Mouse (Mus musculus) heart, embryonic 16.5 days (tissue): Measurements from ENCODE around the gene Lrrc8b. TPM values are rescaled to one million over a fixed set of nuclear protein-coding genes. Genes with fewer than 3 reads are reported as not detected.

Source experiments
- ATAC-seq: fragments of 200-750 bp; cut with Nextera tagmentation; replicated peaks from 2 replicates; pipeline ENCODE4 v1.8.0; 2017; ENCODE audit warnings: moderate number of reproducible peaks; ENCODE audit not compliant: insufficient read depth, low FRiP score; ENCODE audit errors: extremely low read depth
- H3K27ac ChIP-seq: fragments of 300-500 bp; sonication (generic); 2 replicates; pipeline ENCODE4 v1.5.1; 2014; ENCODE audit warnings: mild to moderate bottlenecking, low read length, control low read depth, moderate library complexity
- H3K27me3 ChIP-seq: fragments of 300-500 bp; sonication (generic); 2 replicates; pipeline ENCODE4 v1.6.1; 2014; ENCODE audit warnings: low read length, mixed read lengths; ENCODE audit not compliant: control insufficient read depth, insufficient read depth
- H3K36me3 ChIP-seq: fragments of 300-500 bp; sonication (generic); 2 replicates; pipeline ENCODE4 v1.6.1; 2014; ENCODE audit not compliant: control insufficient read depth, insufficient read depth
- H3K4me1 ChIP-seq: fragments of 300-500 bp; sonication (generic); 2 replicates; pipeline ENCODE4 v1.6.1; 2014; ENCODE audit warnings: low read length, mixed read lengths; ENCODE audit not compliant: control insufficient read depth, insufficient read depth
- H3K4me2 ChIP-seq: fragments of 300-500 bp; sonication (generic); 2 replicates; pipeline ENCODE4 v1.6.1; 2014; ENCODE audit warnings: low read depth, mild to moderate bottlenecking, control low read depth, low read length
- H3K4me3 ChIP-seq: fragments of 300-500 bp; sonication (generic); 2 replicates; pipeline ENCODE4 v1.5.1; 2014; ENCODE audit warnings: mild to moderate bottlenecking, control low read depth, low read length
- H3K9ac ChIP-seq: fragments of 300-500 bp; sonication (generic); 2 replicates; pipeline ENCODE4 v1.6.1; 2014; ENCODE audit warnings: low read length, control low read depth
- H3K9me3 ChIP-seq: fragments of 300-500 bp; sonication (generic); replicated peaks from 2 replicates; pipeline ENCODE4 v1.6.1; 2016; ENCODE audit warnings: low read length; ENCODE audit not compliant: control insufficient read depth
- WGBS: fragments of 180-500 bp; shearing (Covaris S2); extraction: QIAGEN DNeasy Blood & Tissue Kit; methylation state at CpG from one replicate; pipeline ENCODE4 v1.1.7; 2014; 5-methylcytosine and 5-hydroxymethylcytosine counted together
- polyA plus RNA-seq: library from polyadenylated mRNA; unstranded; fragments of >200 nt; fragmentation: Nextera tagmentation; extraction: Ambion mirVana; gene quantifications from 2 replicates; pipeline ENCODE4 v1.2.1, GENCODE M21; 2015

The Lrrc8b gene
- polyA plus RNA-seq, 1 experiment from 2014 or later, result 3.2 TPM

GRCm38 (mm10) chr5:105415951-105416675 lies 538 bp downstream of the Lrrc8b start:
- peak overlapping the region; percentile 69 for H3K27ac ChIP-seq
- peaks cover 6% of the 10 kb centered on the region; the same call in 1 of the 2 replicates for H3K4me1 ChIP-seq
- H3K9ac ChIP-seq, result peak overlapping the region; percentile 97
- WGBS, result 7% methylated on average over 22 of the region's 36 CpGs
- peak overlapping the region; percentile 92 for H3K4me3 ChIP-seq
- H3K9me3 ChIP-seq, result no peaks in the 10 kb centered on the region
- no peaks in the 10 kb centered on the region for H3K27me3 ChIP-seq
- peak; percentile 32; the same call in 1 of the 2 replicates for ATAC-seq
- no peaks in the 10 kb centered on the region for H3K36me3 ChIP-seq
- H3K4me2 ChIP-seq, result peak overlapping the region; percentile 99

- peaks cover 6% of the 10 kb centered on the region; the same call in 1 of the 2 replicates for H3K4me1 ChIP-seq
- WGBS, result 68% methylated on average over 8 of the region's 8 CpGs
- no peak overlapping the region for H3K27ac ChIP-seq
- H3K27me3 ChIP-seq, result no peaks in the 10 kb centered on the region
- H3K9me3 ChIP-seq, result no peaks in the 10 kb centered on the region
- no peak overlapping the region for H3K4me2 ChIP-seq
- ATAC-seq, result no peak
- H3K4me3 ChIP-seq, result no peak overlapping the region
- no peak overlapping the region for H3K9ac ChIP-seq
- no peaks in the 10 kb centered on the region for H3K36me3 ChIP-seq
Measured at GRCm38 (mm10) chr5:105417217-105417616, 1.6 kb downstream of the Lrrc8b start.

- no peak overlapping the region for H3K27ac ChIP-seq
- H3K36me3 ChIP-seq, result no peaks in the 10 kb centered on the region
- H3K27me3 ChIP-seq, result no peaks in the 10 kb centered on the region
- H3K9ac ChIP-seq, result no peak overlapping the region
- H3K9me3 ChIP-seq, result no peaks in the 10 kb centered on the region
- H3K4me1 ChIP-seq, result peaks cover 6% of the 10 kb centered on the region; the same call in 1 of the 2 replicates
- WGBS, result 68% methylated on average over 7 of the region's 7 CpGs
- no peak overlapping the region for H3K4me3 ChIP-seq
- no peak overlapping the region for H3K4me2 ChIP-seq
- no peak for ATAC-seq
Measured at GRCm38 (mm10) chr5:105418364-105418763, 2.8 kb downstream of the Lrrc8b start.

- Histone ChIP-seq H3K27me3 (no peaks in the 10 kb centered on the region), H3K27ac (no peak overlapping the region), H3K4me2 (no peak overlapping the region), H3K4me3 (no peak overlapping the region), H3K9ac (no peak overlapping the region), H3K9me3 (no peaks in the 10 kb centered on the region), H3K4me1 (peaks cover 6% of the 10 kb centered on the region; the same call in 1 of the 2 replicates), H3K36me3 (no peaks in the 10 kb centered on the region)
- WGBS, result 78% methylated on average over 5 of the region's 5 CpGs
- no peak for ATAC-seq
Measured at GRCm38 (mm10) chr5:105418851-105419250, 3.3 kb downstream of the Lrrc8b start.

- Histone ChIP-seq H3K27me3 (no peaks in the 10 kb centered on the region), H3K36me3 (no peaks in the 10 kb centered on the region), H3K9me3 (no peaks in the 10 kb centered on the region), H3K4me3 (no peak overlapping the region), H3K27ac (no peak overlapping the region), H3K4me2 (no peak overlapping the region), H3K9ac (no peak overlapping the region), H3K4me1 (no peaks in the 10 kb centered on the region)
- no peak for ATAC-seq
- WGBS, result 92% methylated on average over 2 of the region's 2 CpGs
Measured at GRCm38 (mm10) chr5:105425587-105425986, 10.0 kb downstream of the Lrrc8b start.

GRCm38 (mm10) chr5:105427326-105427725 lies 11.8 kb downstream of the Lrrc8b start:
- H3K9ac ChIP-seq, result no peak overlapping the region
- H3K36me3 ChIP-seq, result no peaks in the 10 kb centered on the region
- H3K27ac ChIP-seq, result no peak overlapping the region
- WGBS, result 77% methylated on average over 7 of the region's 7 CpGs
- ATAC-seq, result no peak
- no peak overlapping the region for H3K4me3 ChIP-seq
- no peaks in the 10 kb centered on the region for H3K9me3 ChIP-seq
- H3K27me3 ChIP-seq, result no peaks in the 10 kb centered on the region
- H3K4me1 ChIP-seq, result no peaks in the 10 kb centered on the region
- no peak overlapping the region for H3K4me2 ChIP-seq

GRCm38 (mm10) chr5:105428265-105428974 lies 12.8 kb downstream of the Lrrc8b start:
- H3K4me3 ChIP-seq, result no peak overlapping the region
- WGBS, result 67% methylated on average over 12 of the region's 12 CpGs
- H3K36me3 ChIP-seq, result no peaks in the 10 kb centered on the region
- peak; percentile 45; the same call in 1 of the 2 replicates for ATAC-seq
- H3K9ac ChIP-seq, result no peak overlapping the region
- no peaks in the 10 kb centered on the region for H3K27me3 ChIP-seq
- H3K4me2 ChIP-seq, result no peak overlapping the region
- no peaks in the 10 kb centered on the region for H3K4me1 ChIP-seq
- no peaks in the 10 kb centered on the region for H3K9me3 ChIP-seq
- no peak overlapping the region for H3K27ac ChIP-seq

GRCm38 (mm10) chr5:105430148-105430547 lies 14.6 kb downstream of the Lrrc8b start:
- H3K9ac ChIP-seq, result no peak overlapping the region
- no peak overlapping the region for H3K4me3 ChIP-seq
- no peak overlapping the region for H3K27ac ChIP-seq
- H3K4me1 ChIP-seq, result no peaks in the 10 kb centered on the region
- H3K9me3 ChIP-seq, result no peaks in the 10 kb centered on the region
- 82% methylated on average over 8 of the region's 8 CpGs for WGBS
- no peak for ATAC-seq
- H3K4me2 ChIP-seq, result no peak overlapping the region
- H3K36me3 ChIP-seq, result no peaks in the 10 kb centered on the region
- H3K27me3 ChIP-seq, result no peaks in the 10 kb centered on the region

- no peak overlapping the region for H3K4me2 ChIP-seq
- peaks cover 3% of the 10 kb centered on the region; the same call in 1 of the 2 replicates for H3K4me1 ChIP-seq
- no peaks in the 10 kb centered on the region for H3K9me3 ChIP-seq
- no peak overlapping the region for H3K27ac ChIP-seq
- no peak overlapping the region for H3K9ac ChIP-seq
- no peak overlapping the region for H3K4me3 ChIP-seq
- H3K36me3 ChIP-seq, result no peaks in the 10 kb centered on the region
- no peaks in the 10 kb centered on the region for H3K27me3 ChIP-seq
- 77% methylated on average over 5 of the region's 5 CpGs for WGBS
- no peak for ATAC-seq
Measured at GRCm38 (mm10) chr5:105439608-105440007, 24.0 kb downstream of the Lrrc8b start.
